Mouse (Mus musculus): ENCODE results near the gene Enoph1.

The Enoph1 gene

DNA sequence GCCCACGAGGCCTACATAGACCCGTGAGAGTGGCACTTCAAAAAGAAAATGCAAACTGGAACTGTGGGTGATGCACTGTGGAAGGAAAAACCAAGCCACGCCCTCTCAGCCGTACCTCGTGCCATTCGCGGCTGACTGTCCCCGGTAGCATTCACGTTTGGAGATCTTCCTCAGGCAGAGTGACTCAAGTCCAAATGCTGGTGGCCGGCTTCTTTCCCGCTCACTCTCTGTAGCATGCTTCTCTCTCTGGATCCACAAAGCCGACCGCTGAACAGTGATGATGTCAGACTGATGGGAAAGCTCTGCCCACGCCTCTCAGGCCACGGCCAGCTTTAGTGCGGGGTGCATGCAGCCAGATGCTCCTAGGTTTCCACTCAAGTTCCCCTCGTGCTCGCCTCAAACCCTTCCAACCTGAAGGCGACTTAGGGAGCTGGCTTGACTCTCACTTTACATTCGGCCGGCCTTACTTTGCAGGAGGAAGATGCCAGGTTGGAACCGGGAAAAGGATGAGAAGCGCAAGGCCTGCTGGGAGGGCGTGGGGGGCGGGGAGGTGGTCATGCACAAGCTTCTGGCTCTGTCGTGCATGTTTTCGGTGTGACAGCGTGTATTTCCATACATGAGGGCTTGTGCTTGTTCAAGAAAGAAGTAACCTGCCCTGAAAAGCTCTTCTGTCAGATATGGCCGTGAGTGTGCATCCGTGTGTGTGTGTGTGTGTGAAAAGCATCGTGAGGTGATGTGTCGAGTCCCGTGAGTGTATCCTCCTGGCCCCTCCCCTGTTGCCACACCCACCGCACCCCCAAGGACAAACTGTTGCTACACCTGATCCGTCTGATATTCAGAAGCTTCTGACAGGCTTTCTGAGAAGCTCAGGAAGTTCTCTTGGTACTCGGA is 39.5 kb downstream of the Enoph1 start:
- DNase-seq (ENCODE audit: low spot score): no peak

DNA sequence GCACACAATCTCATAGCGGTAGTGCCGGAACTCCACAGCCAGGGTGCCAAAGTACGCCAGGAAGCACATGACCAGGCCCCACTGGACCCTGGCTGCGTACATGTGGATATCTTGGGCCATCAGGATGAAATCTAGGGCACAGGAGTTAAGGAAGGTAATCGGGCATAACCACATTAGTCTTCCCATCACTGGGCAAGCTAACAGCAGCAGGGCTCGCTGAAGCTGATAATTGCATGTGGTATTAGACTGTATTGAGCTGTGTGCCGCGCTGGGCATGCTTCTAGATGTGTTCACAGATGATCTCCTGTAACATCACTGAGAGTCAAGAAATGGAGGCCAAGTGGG is 40.1 kb downstream of the Enoph1 start:
- DNase-seq (ENCODE audit: low spot score): no peak

DNA sequence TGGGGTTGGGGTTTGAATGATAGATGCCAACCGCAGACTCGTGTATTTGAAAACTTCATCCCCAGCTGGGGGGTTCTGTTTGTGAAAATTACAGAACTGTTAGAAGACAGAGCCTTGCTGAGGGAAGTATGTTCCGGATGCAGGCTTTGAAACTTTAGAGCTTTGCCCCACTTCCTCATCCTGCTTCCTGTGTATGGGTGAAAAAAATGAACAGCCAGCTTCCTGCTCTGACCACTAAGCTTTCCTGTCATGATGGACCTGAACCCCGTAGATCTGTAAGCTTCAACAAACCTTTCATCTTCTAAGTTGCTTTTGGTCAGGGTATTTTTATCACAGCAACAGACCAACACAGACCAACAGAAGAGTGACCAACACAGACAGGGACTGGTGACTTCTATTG is 42.2 kb downstream of the Enoph1 start:
- DNase-seq (ENCODE audit: low spot score): no peak

GRCm38 (mm10) chr5:100083953-100084562 is 44.3 kb downstream of the Enoph1 start:
- DNase-seq (ENCODE audit: low spot score): no peak

DNA sequence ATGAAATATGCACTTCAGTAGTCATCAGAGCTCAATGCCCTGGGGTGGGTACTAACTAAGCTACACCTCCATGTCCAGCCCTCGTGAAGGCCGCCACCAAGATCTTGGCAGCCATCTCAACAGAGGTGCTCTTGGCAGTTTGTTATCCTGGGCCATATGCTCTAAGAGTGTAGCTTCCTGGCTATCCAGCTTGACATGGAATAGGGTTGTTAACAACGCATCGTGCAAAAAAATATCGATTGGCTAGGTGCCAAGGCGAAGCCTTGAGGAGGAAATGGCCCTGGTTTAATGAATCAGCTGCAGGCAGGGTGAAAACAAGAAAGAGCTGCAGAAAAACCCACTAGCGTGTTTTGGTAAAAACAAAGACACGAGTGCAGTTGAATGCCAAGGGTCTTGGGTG is 45.3 kb downstream of the Enoph1 start:
- no peak for DNase-seq (ENCODE audit: low spot score)

- DNase-seq (ENCODE audit: low spot score): no peak
Measured at GRCm38 (mm10) chr5:100090515-100091262, 50.9 kb downstream of the Enoph1 start.

GRCm38 (mm10) chr5:100091263-100091594 is 51.4 kb downstream of the Enoph1 start:
- DNase-seq (ENCODE audit: low spot score): no peak

DNA sequence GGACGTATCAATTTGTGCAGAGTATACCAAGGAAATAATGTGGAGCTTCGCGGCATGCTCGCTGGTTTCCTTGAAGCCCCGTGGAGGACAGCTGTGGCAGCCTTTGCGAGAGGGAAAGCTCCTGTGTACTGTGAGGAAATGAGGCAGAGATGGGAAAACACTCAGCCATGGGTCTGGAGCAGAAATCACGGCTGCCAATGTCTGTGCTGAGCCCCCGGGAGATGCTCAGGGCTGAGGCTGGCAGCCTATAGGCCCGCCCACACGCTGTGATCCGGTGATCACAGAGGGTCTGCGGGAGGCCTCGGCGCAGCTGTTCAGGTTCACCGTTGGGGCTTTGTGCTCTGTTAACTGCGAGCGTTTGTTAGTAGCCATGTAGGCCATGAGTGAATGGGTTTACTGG is 51.8 kb downstream of the Enoph1 start:
- DNase-seq (ENCODE audit: low spot score): no peak

DNA sequence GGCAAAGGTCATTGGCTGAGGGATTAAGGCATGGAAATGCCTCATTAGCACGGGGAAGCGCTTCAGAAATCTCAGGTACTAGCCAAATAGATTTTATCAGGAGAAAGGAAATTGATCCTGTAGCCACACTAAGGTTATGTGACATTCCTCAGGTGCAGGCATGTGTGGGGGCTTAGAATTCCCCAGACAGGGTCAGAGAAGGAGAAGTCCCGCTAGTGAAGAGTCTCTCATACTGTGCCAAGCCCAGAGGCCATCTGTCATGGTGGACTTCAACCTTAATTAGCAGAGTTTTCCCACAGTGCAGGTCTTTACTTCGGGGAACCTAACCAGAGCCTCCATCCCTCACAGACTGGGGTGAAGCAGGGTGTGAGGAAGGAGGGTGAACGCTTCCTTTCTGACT is 57.2 kb downstream of the Enoph1 start:
- no peak for DNase-seq (ENCODE audit: low spot score)

DNA sequence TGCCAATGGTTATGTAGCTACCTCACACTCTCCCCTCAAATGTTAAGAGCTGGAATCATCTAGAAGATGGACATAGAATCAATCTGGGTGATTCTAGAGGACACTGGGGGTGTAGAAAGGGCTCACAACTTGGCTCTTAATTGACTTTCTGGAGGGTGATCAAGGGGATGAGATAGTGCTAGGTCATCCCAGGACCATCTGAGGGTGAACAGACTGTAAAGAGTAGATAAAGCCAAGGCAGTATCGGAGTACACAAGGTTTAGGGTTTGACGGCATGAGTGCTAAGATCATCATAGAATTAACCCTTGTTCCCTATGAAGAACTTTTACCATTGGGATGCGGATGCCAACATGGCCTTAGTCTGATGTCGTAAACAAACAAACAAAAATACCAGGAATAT is 58.2 kb downstream of the Enoph1 start:
- DNase-seq (ENCODE audit: low spot score): no peak

GRCm38 (mm10) chr5:100102395-100102794 is 62.6 kb downstream of the Enoph1 start:
- no peak for DNase-seq (ENCODE audit: low spot score)

DNA sequence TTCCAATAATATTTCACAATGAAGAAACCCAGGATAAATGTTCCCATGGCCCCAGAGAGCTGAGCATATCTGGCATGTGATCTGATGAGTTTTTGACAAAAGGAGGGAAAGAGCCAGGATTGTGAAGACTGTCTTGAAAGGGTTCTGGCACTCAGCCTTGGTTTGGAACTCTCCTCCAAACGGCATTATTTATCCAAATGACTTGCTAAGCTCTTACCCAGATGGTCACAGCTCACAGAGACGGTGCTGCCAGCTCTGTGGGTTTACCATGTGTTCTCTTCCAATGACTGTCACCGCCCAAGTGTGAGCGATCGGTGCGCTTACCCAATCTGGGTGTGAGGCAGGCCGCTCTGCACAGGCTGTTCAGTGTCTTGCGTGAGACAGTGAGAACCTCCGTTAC is 69.1 kb downstream of the Enoph1 start:
- DNase-seq (ENCODE audit: low spot score): peak; percentile 84

- DNase-seq (ENCODE audit: low spot score): peak; percentile 54
Measured at GRCm38 (mm10) chr5:100109543-100110282, 69.9 kb downstream of the Enoph1 start.

DNA sequence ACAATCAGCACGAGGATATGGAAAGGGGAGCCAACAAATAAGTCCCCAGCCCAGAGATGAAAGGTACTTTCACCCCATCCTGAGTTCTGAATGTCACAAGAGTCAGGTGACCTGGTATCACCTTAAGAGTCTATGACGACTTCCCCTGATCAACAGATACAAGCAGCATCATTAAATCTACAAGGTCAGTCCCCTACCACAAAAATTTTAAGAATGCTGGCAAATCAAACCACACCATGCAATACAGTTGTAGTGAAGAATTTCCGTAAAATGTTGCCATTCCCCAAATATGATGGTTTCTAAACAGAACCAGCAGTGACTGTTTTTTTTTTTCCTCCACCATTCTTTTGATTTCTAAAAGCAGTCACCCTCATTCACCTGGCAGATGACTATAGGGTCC is 70.8 kb downstream of the Enoph1 start:
- DNase-seq (ENCODE audit: low spot score): no peak

DNA sequence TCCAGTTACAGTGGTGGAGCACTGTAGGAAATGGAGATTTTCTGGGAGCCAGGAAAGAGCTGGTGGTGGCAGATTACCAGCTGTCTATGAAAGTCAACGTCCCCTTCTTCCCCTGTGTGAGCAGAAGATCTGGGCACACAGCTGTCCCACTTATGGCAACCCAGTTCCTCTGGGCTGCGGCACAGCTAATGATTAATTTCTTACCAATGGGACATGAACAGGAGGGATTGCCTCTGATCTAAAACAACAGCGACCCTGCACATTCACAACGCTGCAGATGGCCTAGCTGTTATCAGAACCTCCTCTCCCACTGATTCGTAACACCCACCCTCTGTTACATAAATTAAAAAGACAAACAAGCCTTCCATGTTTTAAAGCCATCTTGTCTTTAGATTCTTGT is 73.6 kb downstream of the Enoph1 start:
- peak; percentile 44 for DNase-seq (ENCODE audit: low spot score)

All from layer of hippocampus, adult 11-12 months (tissue).